19 mouse cellular contexts compared by ENCODE assay signal in the genomic region with DNA sequence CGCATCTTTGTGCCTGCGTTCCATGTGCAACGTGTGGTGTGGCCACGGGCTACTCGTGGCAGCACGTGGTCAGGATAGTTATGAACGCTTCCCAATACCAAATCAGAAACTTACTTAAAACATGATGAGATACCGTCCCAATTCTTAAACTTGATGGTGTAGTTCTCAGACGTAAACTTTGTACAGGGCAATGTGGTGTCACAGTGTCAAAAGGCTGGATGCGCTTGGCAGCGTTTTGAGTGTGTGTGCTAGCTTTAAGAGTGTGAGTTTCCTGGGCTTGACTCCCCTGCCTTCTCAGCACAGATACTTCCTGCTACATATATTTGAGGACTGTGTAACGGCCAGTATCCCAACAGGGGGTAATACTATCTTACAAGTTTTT. TPM values are rescaled to one million over a fixed set of nuclear protein-coding genes. Genes with fewer than 3 reads are reported as not detected.
DNase-seq lines count a peak whose midpoint lies in the region; ATAC-seq and TF ChIP-seq lines count a peak whose summit lies in the region.
"Had no signal": no experiment of that assay in that cellular context is flagged by ENCODE, and none has a peak within 500 bp of the region (broad histone marks: within the 10 kb centered on the region; RNA-seq: fewer than 3 reads in every experiment).

No protein-coding gene starts in this region.

- 76% methylated on average over 12 of the region's 12 CpGs for WGBS in embryonic facial prominence, embryonic 13.5 days
- WGBS in embryonic facial prominence, embryonic 10.5 days: 92% methylated on average over 12 of the region's 12 CpGs
- WGBS in liver, embryonic 15.5 days (ENCODE audit: insufficient replicate concordance): 20% methylated on average over 12 of the region's 12 CpGs
- WGBS in stomach, postnatal 0 days: 82% methylated on average over 12 of the region's 12 CpGs

- no peak for TF ChIP-seq EP300 in stomach, postnatal 0 days (optimal IDR thresholded peaks at IDR 0.05)

- H3K4me2 ChIP-seq in embryonic facial prominence, embryonic 13.5 days: peak overlapping the region; percentile 32; the same call in 1 of the 2 replicates
- peak overlapping the region; percentile 48 for H3K4me2 ChIP-seq in liver, embryonic 15.5 days
- no peak overlapping the region for H3K4me2 ChIP-seq in stomach, postnatal 0 days (replicated peaks; ENCODE audit: low read depth)
- H3K4me2 ChIP-seq: limb, embryonic 15.5 days had no signal

- DNase-seq in embryonic facial prominence, embryonic 10.5 days (ENCODE audit: low spot score): no peak
- DNase-seq in spleen, postnatal 36 days (ENCODE audit: low spot score in 2 of 2): peak; percentile 43 to 54
- DNase-seq in spleen, adult 18-20 months: no peak
- DNase-seq in naive thymus-derived CD4-positive, alpha-beta T cell, adult 2 months (ENCODE audit: low read depth): peak; percentile 21
- DNase-seq in gastrocnemius, postnatal 25 days: no peak
- DNase-seq in stomach, postnatal 0 days (ENCODE audit: low spot score): no peak
- DNase-seq: cerebellum, adult 9-11 months; gastrocnemius, postnatal 10 days; heart, postnatal 36 days; kidney, adult 11 months; kidney, postnatal 14 days; lung, postnatal 10 days; right cerebral cortex, postnatal 25 days had no signal

- no peaks in the 10 kb centered on the region for H3K36me3 ChIP-seq in embryonic facial prominence, embryonic 13.5 days
- no peaks in the 10 kb centered on the region for H3K36me3 ChIP-seq in embryonic facial prominence, embryonic 10.5 days (replicated peaks)
- no peaks in the 10 kb centered on the region for H3K36me3 ChIP-seq in liver, embryonic 15.5 days (replicated peaks)
- no peaks in the 10 kb centered on the region for H3K36me3 ChIP-seq in stomach, postnatal 0 days (ENCODE audit: control insufficient read depth, insufficient read depth, low read length)
- H3K36me3 ChIP-seq: embryonic facial prominence, embryonic 15.5 days; limb, embryonic 15.5 days had no signal

- no peak overlapping the region for H3K27ac ChIP-seq in embryonic facial prominence, embryonic 13.5 days
- H3K27ac ChIP-seq in embryonic facial prominence, embryonic 10.5 days (replicated peaks): no peak overlapping the region
- no peak overlapping the region; the same call in 1 of the 2 replicates for H3K27ac ChIP-seq in liver, embryonic 15.5 days (replicated peaks)
- no peak overlapping the region for H3K27ac ChIP-seq in stomach, postnatal 0 days (replicated peaks)
- H3K27ac ChIP-seq: embryonic facial prominence, embryonic 15.5 days; limb, embryonic 15.5 days had no signal

- no peak for ATAC-seq in embryonic facial prominence, embryonic 13.5 days (ENCODE audit: insufficient number of reproducible peaks, insufficient read depth, low FRiP score, low TSS enrichment, low read depth)
- no peak for ATAC-seq in liver, embryonic 15.5 days (ENCODE audit: insufficient read depth)
- ATAC-seq in stomach, postnatal 0 days (ENCODE audit: low FRiP score, low TSS enrichment): no peak
- ATAC-seq: hindbrain, embryonic 16.5 days had no signal

- H3K9me3 ChIP-seq in embryonic facial prominence, embryonic 13.5 days: no peaks in the 10 kb centered on the region
- no peaks in the 10 kb centered on the region for H3K9me3 ChIP-seq in embryonic facial prominence, embryonic 10.5 days
- no peaks in the 10 kb centered on the region for H3K9me3 ChIP-seq in liver, embryonic 15.5 days (replicated peaks)
- no peaks in the 10 kb centered on the region for H3K9me3 ChIP-seq in stomach, postnatal 0 days (ENCODE audit: control insufficient read depth, low read length)
- H3K9me3 ChIP-seq: embryonic facial prominence, embryonic 15.5 days; limb, embryonic 15.5 days had no signal

- H3K9ac ChIP-seq in embryonic facial prominence, embryonic 13.5 days: no peak overlapping the region
- no peak overlapping the region for H3K9ac ChIP-seq in liver, embryonic 15.5 days
- H3K9ac ChIP-seq in stomach, postnatal 0 days (ENCODE audit: low read length): no peak overlapping the region
- H3K9ac ChIP-seq: embryonic facial prominence, embryonic 15.5 days; limb, embryonic 15.5 days had no signal

- H3K27me3 ChIP-seq in embryonic facial prominence, embryonic 13.5 days: 0 out of 2 replicates have a peak, but pooled peaks cover 3% of the 10 kb centered on the region
- peaks cover 23% of the 10 kb centered on the region for H3K27me3 ChIP-seq in embryonic facial prominence, embryonic 10.5 days (replicated peaks; ENCODE audit: low read depth, poor library complexity, severe bottlenecking)
- peaks cover 11% of the 10 kb centered on the region for H3K27me3 ChIP-seq in liver, embryonic 15.5 days
- no peaks in the 10 kb centered on the region for H3K27me3 ChIP-seq in stomach, postnatal 0 days (ENCODE audit: control insufficient read depth, insufficient read depth, low read length)
- H3K27me3 ChIP-seq: CH12.LX; embryonic facial prominence, embryonic 15.5 days had no signal

- peaks cover 13% of the 10 kb centered on the region for H3K4me1 ChIP-seq in embryonic facial prominence, embryonic 13.5 days
- H3K4me1 ChIP-seq in embryonic facial prominence, embryonic 10.5 days: peaks cover 26% of the 10 kb centered on the region
- H3K4me1 ChIP-seq in liver, embryonic 15.5 days (replicated peaks): 0 out of 2 replicates have a peak, but pooled peaks cover 9% of the 10 kb centered on the region
- 0 out of 2 replicates have a peak, but pooled peaks cover 2% of the 10 kb centered on the region for H3K4me1 ChIP-seq in stomach, postnatal 0 days (replicated peaks; ENCODE audit: control insufficient read depth, insufficient read depth)

- no peak overlapping the region for H3K4me3 ChIP-seq in embryonic facial prominence, embryonic 13.5 days
- no peak overlapping the region for H3K4me3 ChIP-seq in embryonic facial prominence, embryonic 10.5 days
- no peak overlapping the region for H3K4me3 ChIP-seq in liver, embryonic 15.5 days (replicated peaks)
- no peak overlapping the region for H3K4me3 ChIP-seq in stomach, postnatal 0 days (ENCODE audit: low read depth, low read length)
- H3K4me3 ChIP-seq: embryonic facial prominence, embryonic 15.5 days; limb, embryonic 15.5 days had no signal

- no peak for TF ChIP-seq CTCF in stomach, postnatal 0 days (IDR thresholded peaks at IDR 0.05; ENCODE audit: low read depth)

RNA-seq across cellular contexts. Expression of a gene that starts 27.1 kb away (rescaled TPM):
- polyA plus RNA-seq in embryonic facial prominence, embryonic 13.5 days (2015; fragmentation: Nextera tagmentation; extraction: Ambion mirVana): 0.55 and 0.91 TPM in 2 replicates
- 0.10 and 0.31 TPM in 2 replicates for polyA plus RNA-seq in embryonic facial prominence, embryonic 10.5 days (2016; fragmentation: Nextera tagmentation; extraction: Ambion mirVana)
- polyA plus RNA-seq in liver, embryonic 15.5 days (2015; fragmentation: Nextera tagmentation; extraction: Ambion mirVana): 0.59 and 0.78 TPM in 2 replicates
- under 1 TPM; 0.13 to 0.40 TPM for total RNA-seq in gastrocnemius, postnatal 25 days (2021)
- 0.35 and 0.42 TPM in 2 replicates for polyA plus RNA-seq in stomach, postnatal 0 days (2015; fragmentation: Nextera tagmentation; extraction: Ambion mirVana)

Comparison
In these comparisons a context has a peak if more than half of its experiments do, and no peak if none do; other contexts are left out.
1. DNase-seq: peak in spleen, postnatal 36 days (2 of 2) and naive thymus-derived CD4-positive, alpha-beta T cell, adult 2 months (single experiment); none in embryonic facial prominence, embryonic 10.5 days (single experiment), spleen, adult 18-20 months (0 of 2), gastrocnemius, postnatal 25 days (single experiment) and stomach, postnatal 0 days (single experiment).